Mouse (Mus musculus): ENCODE measurements at regions not wholly inside any gene's neighbourhood (a gene's known extent, or its start where the extent isn't known, plus 50 kb on each side); places are given as distances from the start of the nearest gene placed in this dataset.

DNA sequence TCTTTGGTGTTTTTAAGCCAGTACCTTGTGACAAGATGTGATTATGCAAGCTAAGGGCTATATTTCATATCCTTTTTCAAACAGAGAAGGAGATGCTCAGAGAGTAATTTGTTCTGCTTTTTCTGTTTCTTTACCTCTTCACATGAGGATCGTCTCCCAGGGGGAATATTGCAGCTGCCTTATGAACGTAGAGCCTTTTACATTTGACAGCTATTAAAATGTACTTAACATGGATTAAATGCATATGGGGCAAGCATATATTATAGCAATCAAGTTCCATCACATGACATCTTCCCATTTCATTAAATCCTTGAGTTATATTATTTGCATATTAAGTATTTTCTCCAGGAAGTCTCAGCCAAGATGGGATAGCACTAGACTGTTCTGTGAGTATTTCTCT is 408.9 kb upstream of the Cntnap5a start:
- Histone ChIP-seq H3K4me2 (replicated peaks) (no peak overlapping the region), H3K36me3 (no peaks in the 10 kb centered on the region), H3K4me1 (no peaks in the 10 kb centered on the region), H3K27me3 (no peaks in the 10 kb centered on the region), H3K4me3 (no peak overlapping the region), H3K27ac (replicated peaks) (no peak overlapping the region), H3K9ac (replicated peaks) (no peak overlapping the region), H3K9me3 (no peaks in the 10 kb centered on the region)
- ATAC-seq (ENCODE audit: low FRiP score, low read depth): peak; percentile 16; the same call in 1 of the 2 replicates
- 72% methylated on average over 2 of the region's 2 CpGs for WGBS
